Mouse (Mus musculus): Measurements from ENCODE around the gene Reln. TPM values are rescaled to one million over a fixed set of nuclear protein-coding genes. Genes with fewer than 3 reads are reported as not detected.
A peak's percentile ranks its signal among the peaks of the same experiment; 100 is the strongest.

Reln gene
- total and polyA plus RNA-seq, 2 experiments from 2014 or later: 40.5 to 208 TPM

- H3K4me2 ChIP-seq (ENCODE audit: low read depth): no peak overlapping the region
- H3K27ac ChIP-seq (ENCODE audit: low read depth, low read length): no peak overlapping the region
- no peaks in the 10 kb centered on the region for H3K4me1 ChIP-seq (ENCODE audit: insufficient read depth)
- DNase-seq: no peak
- no peaks in the 10 kb centered on the region for H3K36me3 ChIP-seq (ENCODE audit: insufficient read depth)
- H3K27me3 ChIP-seq (ENCODE audit: insufficient read depth, low read length): no peaks in the 10 kb centered on the region
- TF ChIP-seq CTCF (IDR thresholded peaks at IDR 0.05; ENCODE audit: low read depth): no peak
- no peaks in the 10 kb centered on the region for H3K9me3 ChIP-seq (ENCODE audit: low read length)
- no peak overlapping the region for H3K4me3 ChIP-seq (ENCODE audit: low read depth, low read length)
- ATAC-seq: no peak
- WGBS: 71% methylated on average over 6 of the region's 6 CpGs
- no peak overlapping the region for H3K9ac ChIP-seq
Measured at GRCm38 (mm10) chr5:21900891-21901290, 443.6 kb downstream of the Reln start.

- no peak for ATAC-seq
- 85% methylated on average over 6 of the region's 6 CpGs for WGBS
- no peaks in the 10 kb centered on the region for H3K4me1 ChIP-seq (ENCODE audit: insufficient read depth)
Measured at GRCm38 (mm10) chr5:21898875-21899274, 445.6 kb downstream of the Reln start.

GRCm38 (mm10) chr5:21896586-21896985, 447.9 kb downstream of the Reln start:
- Histone ChIP-seq H3K4me3 (ENCODE audit: low read depth, low read length) (no peak overlapping the region), H3K4me2 (ENCODE audit: low read depth) (no peak overlapping the region), H3K36me3 (ENCODE audit: insufficient read depth) (no peaks in the 10 kb centered on the region), H3K4me1 (ENCODE audit: insufficient read depth) (no peaks in the 10 kb centered on the region), H3K9ac (no peak overlapping the region), H3K27me3 (ENCODE audit: insufficient read depth, low read length) (no peaks in the 10 kb centered on the region), H3K27ac (ENCODE audit: low read depth, low read length) (no peak overlapping the region), H3K9me3 (ENCODE audit: low read length) (no peaks in the 10 kb centered on the region)
- no peak for ATAC-seq
- WGBS: 82% methylated on average over 14 of the region's 14 CpGs
- TF ChIP-seq CTCF (IDR thresholded peaks at IDR 0.05; ENCODE audit: low read depth): no peak
- no peak for DNase-seq

More at GRCm38 (mm10) chr5:21898875-21899274, 445.6 kb downstream of the Reln start:
- Histone ChIP-seq H3K27ac (ENCODE audit: low read depth, low read length) (no peak overlapping the region), H3K36me3 (ENCODE audit: insufficient read depth) (no peaks in the 10 kb centered on the region), H3K4me3 (ENCODE audit: low read depth, low read length) (no peak overlapping the region), H3K27me3 (ENCODE audit: insufficient read depth, low read length) (no peaks in the 10 kb centered on the region), H3K9ac (no peak overlapping the region), H3K9me3 (ENCODE audit: low read length) (no peaks in the 10 kb centered on the region), H3K4me2 (ENCODE audit: low read depth) (no peak overlapping the region)
- no peak for DNase-seq
- TF ChIP-seq CTCF (IDR thresholded peaks at IDR 0.05; ENCODE audit: low read depth): no peak

- WGBS: 85% methylated on average over 3 of the region's 3 CpGs
- H3K9me3 ChIP-seq (ENCODE audit: low read length): no peaks in the 10 kb centered on the region
- DNase-seq (no peak), ATAC-seq (no peak)
- H3K4me3 ChIP-seq (ENCODE audit: low read depth, low read length): no peak overlapping the region
- no peak overlapping the region for H3K9ac ChIP-seq
- H3K27ac ChIP-seq (ENCODE audit: low read depth, low read length): no peak overlapping the region
- TF ChIP-seq CTCF (IDR thresholded peaks at IDR 0.05; ENCODE audit: low read depth): no peak
- no peaks in the 10 kb centered on the region for H3K27me3 ChIP-seq (ENCODE audit: insufficient read depth, low read length)
- H3K4me2 ChIP-seq (ENCODE audit: low read depth): no peak overlapping the region
- no peaks in the 10 kb centered on the region for H3K4me1 ChIP-seq (ENCODE audit: insufficient read depth)
- no peaks in the 10 kb centered on the region for H3K36me3 ChIP-seq (ENCODE audit: insufficient read depth)
Measured at GRCm38 (mm10) chr5:21894168-21894567, 450.3 kb downstream of the Reln start.

GRCm38 (mm10) chr5:21866750-21867149, 477.8 kb downstream of the Reln start:
- Histone ChIP-seq H3K36me3 (ENCODE audit: insufficient read depth) (no peaks in the 10 kb centered on the region), H3K27ac (ENCODE audit: low read depth, low read length) (no peak overlapping the region), H3K9ac (no peak overlapping the region), H3K4me2 (ENCODE audit: low read depth) (peak overlapping the region; percentile 71), H3K4me1 (ENCODE audit: insufficient read depth) (no peaks in the 10 kb centered on the region), H3K27me3 (ENCODE audit: insufficient read depth, low read length) (no peaks in the 10 kb centered on the region), H3K4me3 (ENCODE audit: low read depth, low read length) (peak overlapping the region; percentile 35; the same call in 1 of the 2 replicates), H3K9me3 (ENCODE audit: low read length) (no peaks in the 10 kb centered on the region)
- TF ChIP-seq CTCF (IDR thresholded peaks at IDR 0.05; ENCODE audit: low read depth): no peak
- DNase-seq (no peak), ATAC-seq (peak; percentile 16; the same call in 1 of the 2 replicates)
- WGBS: 55% methylated on average over 8 of the region's 8 CpGs

- WGBS: 8% methylated on average over 6 of the region's 6 CpGs
- peak; percentile 44 for TF ChIP-seq CTCF (IDR thresholded peaks at IDR 0.05; ENCODE audit: low read depth)
- H3K9me3 ChIP-seq (ENCODE audit: low read length): no peaks in the 10 kb centered on the region
- no peaks in the 10 kb centered on the region for H3K27me3 ChIP-seq (ENCODE audit: insufficient read depth, low read length)
- ATAC-seq (peak; percentile 98), DNase-seq (peak; percentile 75)
- no peak overlapping the region for H3K27ac ChIP-seq (ENCODE audit: low read depth, low read length)
- H3K4me3 ChIP-seq (ENCODE audit: low read depth, low read length): peak overlapping the region; percentile 35
- H3K4me2 ChIP-seq (ENCODE audit: low read depth): peak overlapping the region; percentile 71
- H3K4me1 ChIP-seq (ENCODE audit: insufficient read depth): no peaks in the 10 kb centered on the region
- no peak overlapping the region for H3K9ac ChIP-seq
- H3K36me3 ChIP-seq (ENCODE audit: insufficient read depth): no peaks in the 10 kb centered on the region
Measured at GRCm38 (mm10) chr5:21866311-21866712, 478.2 kb downstream of the Reln start.

- WGBS: 3% methylated on average over 29 of the region's 29 CpGs
- ATAC-seq (peak; percentile 28; the same call in 1 of the 2 replicates), DNase-seq (peak; percentile 4)
- H3K9me3 ChIP-seq (ENCODE audit: low read length): no peaks in the 10 kb centered on the region
- H3K4me3 ChIP-seq (ENCODE audit: low read depth, low read length): peak within 1 kb of the TSS; percentile 35
- no peak within 1 kb of the TSS for H3K27ac ChIP-seq (ENCODE audit: low read depth, low read length)
- H3K27me3 ChIP-seq (ENCODE audit: insufficient read depth, low read length): no peaks in the 10 kb centered on the region
- peak within 1 kb of the TSS; percentile 22; the same call in 1 of the 2 replicates for H3K9ac ChIP-seq
- TF ChIP-seq CTCF (IDR thresholded peaks at IDR 0.05; ENCODE audit: low read depth): no peak
- peak within 1 kb of the TSS; percentile 71 for H3K4me2 ChIP-seq (ENCODE audit: low read depth)
- H3K4me1 ChIP-seq (ENCODE audit: insufficient read depth): no peaks in the 10 kb centered on the region
- no peaks in the 10 kb centered on the region for H3K36me3 ChIP-seq (ENCODE audit: insufficient read depth)
Measured at GRCm38 (mm10) chr5:21865346-21866107, 479.0 kb downstream of the Reln start, which contains the start of gene Slc26a5. Gene Slc26a5 (minus strand): TSS chr5:21865604.

Data from forebrain, postnatal 0 days (tissue).